Mouse (Mus musculus) mouse trophoblast stem cell (cell line): ENCODE results near the gene Tsfm.

ENCODE experiments used
- in situ Hi-C, 2 experiments: fragments of 300-500 bp; cut with MseI, MboI; formaldehyde crosslinking; loops; 2 replicates in 1 of 2; 3 replicates in 1 of 2; pipeline ENCODE4 v1.15.1; 2025

Gene Tsfm

GRCm38 (mm10) chr10:126987183-126988118, 43.2 kb downstream of the Tsfm start:
- in situ Hi-C loops = no loop called here

- in situ Hi-C loops = no loop called here
Observed at GRCm38 (mm10) chr10:126986541-126986961, 44.1 kb downstream of the Tsfm start.

- in situ Hi-C loops = no loop called here
Observed at GRCm38 (mm10) chr10:126985579-126985978, 45.1 kb downstream of the Tsfm start.

DNA sequence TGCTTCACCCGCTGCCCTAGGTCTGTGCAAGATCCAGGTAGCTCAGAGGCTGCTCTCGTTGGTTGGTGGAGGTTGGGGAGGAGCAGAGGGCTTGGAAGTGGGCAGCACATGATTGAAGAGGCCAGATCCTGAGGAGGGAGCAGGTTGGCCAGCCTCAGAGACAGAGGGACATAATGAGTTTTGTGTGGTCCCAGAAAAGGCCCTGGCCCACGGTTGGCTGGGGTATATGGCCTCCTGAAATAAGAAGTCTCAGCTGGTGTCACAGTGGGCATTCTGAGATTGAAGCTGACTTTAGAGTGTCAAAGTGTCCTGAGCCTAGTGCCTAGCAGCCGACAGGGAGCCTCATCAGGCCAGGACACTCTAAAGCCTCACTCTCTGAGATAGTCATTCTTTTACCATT, 45.5 kb downstream of the Tsfm start:
- in situ Hi-C loops = no loop called here

DNA sequence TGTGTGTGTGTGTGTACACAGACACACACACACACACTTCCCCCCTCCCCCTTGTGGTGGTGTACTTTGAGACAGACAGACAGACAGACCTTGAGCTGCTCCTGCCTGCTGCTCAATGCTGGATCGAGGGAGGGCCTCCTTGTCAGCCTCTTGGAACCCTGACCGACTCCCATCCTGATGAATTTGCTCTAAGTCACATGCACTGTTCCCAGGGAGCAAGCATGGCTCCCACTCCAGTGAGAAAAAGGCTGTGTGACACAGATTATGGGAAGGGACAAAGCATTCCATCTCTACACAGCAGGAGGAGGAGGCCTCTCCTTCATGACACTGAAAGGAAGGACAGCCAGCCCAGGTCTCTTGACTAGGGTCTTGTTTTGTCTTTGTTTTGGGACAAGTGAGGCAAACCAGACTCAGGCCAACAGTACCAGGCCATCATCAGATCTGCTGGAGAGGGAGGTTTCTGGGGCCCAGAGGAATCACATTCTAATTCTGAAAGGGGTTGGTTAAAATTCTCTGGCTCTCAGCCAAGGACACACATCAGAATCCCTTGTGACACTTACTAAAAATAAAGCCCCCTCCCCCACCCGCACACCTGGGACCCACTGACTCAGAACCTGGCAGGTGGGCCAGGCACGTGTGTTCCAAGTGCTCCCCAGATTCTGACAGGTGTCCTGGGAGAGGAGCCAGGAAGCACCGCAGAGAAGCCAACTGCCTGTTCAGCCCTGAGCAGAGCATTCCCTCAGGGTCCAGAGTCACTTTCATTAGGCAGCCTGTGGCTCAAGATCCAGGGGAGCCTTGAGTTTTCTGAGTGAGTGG, 46.2 kb downstream of the Tsfm start:
- in situ Hi-C loops = no loop called here

- in situ Hi-C loops = no loop called here
Observed at GRCm38 (mm10) chr10:126983193-126983725, 47.4 kb downstream of the Tsfm start.

GRCm38 (mm10) chr10:126981746-126982145, 48.9 kb downstream of the Tsfm start:
- in situ Hi-C loops = no loop called here

GRCm38 (mm10) chr10:126980933-126981530, 49.6 kb downstream of the Tsfm start:
- in situ Hi-C loops = no loop called here

DNA sequence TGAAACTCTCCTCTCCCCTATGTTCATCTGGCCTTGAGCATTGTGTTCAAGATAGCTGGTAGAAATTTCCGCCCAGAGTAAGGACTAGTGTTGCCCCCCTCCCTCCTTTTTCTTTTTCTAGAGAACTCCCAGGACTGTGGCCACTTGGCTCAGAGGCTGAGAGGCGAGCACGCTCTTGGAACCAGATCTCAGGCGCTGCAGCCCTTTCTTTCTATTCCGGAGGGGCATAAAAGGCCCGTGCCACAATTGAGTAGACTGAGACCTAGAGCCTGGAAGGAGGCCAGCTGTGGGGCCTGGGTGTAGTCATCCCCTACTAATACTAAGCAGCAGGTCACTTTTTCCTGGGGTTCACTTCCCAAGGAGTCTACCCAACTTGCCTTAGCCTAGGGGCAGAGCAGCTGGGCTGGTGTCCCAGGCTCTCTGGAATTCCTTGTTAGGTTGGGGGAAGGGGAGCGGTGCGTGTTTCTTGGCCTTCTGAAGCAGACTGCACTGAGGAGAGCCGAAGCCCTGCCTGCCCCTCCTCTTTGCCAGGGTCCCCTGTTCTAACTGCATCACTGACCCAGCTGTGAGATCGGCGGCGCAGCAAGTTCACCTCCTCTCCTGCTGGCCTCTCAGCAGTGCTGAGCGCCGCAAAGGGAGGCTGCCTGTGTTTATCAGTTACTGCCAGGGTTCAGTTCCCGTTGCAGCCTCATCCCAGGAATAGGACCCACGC, 50.3 kb downstream of the Tsfm start:
- in situ Hi-C loops = no loop called here

DNA sequence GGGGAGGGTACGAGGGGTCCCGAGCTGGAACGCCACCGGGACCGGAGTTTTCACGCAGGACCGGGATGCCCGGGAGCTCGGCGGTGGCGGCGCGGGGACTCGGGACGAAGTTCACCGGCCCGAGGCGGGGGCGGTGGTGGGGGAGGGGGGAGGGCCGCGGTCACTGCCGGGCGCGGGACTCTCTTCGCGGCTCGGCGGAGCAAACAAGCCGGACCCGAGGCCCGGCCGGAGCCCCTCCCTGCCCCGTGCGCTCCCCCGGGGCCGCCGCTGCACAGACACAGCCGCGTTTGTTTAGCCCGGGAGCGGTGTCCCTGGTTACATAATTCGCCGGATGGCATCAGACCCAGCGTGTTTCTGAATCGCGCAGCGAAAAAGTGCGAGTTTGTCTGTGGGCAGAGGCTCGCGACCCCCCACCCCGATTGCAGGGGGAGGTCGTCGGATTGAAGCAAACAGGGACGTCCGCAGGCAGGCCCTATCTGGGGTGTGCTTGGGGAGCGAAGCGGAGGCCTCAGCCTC, 50.9 kb downstream of the Tsfm start:
- in situ Hi-C loops = no loop called here

GRCm38 (mm10) chr10:126979121-126979635, 51.5 kb downstream of the Tsfm start:
- in situ Hi-C loops = no loop called here

- in situ Hi-C loops = no loop called here
Observed at GRCm38 (mm10) chr10:126978277-126978994, 52.2 kb downstream of the Tsfm start, which contains the start of gene Ctdsp2. Gene Ctdsp2 (plus strand): TSS chr10:126978717.

DNA sequence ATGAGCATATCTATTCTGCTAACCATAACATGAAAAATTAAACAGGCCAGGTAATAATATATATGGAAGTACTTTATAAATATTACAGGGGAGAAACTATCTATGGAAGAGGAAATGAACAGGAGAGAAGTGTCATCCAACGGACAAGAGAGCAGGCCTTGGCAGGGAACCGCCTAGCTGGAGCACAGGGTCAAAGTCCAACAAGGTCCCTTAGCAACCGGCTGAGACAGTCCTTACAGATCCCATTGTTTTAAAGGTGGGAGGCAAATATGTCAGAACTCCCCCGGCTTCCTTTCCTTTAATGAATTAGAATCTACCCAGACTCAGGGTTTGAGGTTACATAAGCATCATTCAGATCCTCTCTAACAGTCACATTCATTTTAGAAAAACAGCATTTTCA, 53.6 kb downstream of the Tsfm start:
- in situ Hi-C loops = no loop called here

DNA sequence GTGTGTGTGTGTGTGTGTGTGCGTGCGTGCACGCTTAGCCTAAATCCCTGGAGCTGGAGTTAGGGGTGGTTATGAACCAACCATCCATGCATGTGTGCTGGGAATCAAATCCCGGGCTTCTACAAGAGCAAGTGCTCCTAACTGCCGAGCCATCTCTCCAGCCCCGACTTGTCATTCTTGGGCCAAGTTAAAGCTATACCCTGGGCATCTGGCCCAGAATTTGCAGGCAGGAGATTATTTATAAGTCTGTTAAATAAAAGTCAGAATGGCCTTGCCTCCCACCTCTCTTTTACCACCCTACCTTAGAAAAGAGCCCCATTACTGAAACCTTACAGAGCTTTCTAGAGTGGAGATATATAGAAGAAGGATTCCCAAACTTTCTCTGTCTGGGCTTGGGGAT, 54.9 kb downstream of the Tsfm start:
- in situ Hi-C loops = no loop called here

DNA sequence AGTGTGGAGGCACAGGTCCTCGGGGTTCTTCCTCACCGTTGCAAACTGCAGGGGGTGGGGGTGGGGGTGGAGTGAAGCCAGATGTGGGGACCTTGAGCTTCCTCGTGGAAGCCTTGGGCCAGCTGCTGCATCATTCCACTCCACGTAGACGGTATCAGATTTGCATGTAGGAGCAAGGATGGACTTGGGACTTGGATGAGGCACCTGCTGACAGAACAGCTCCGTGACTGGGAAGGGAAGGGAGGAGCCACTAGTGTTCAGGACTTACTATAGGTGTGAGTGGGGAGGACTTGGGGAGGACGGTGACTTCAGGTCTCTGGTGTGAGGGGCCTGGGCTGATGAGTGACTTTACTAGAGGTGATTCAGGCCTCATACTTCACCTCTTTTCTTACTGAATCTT, 57.7 kb downstream of the Tsfm start:
- in situ Hi-C loops = no loop called here

DNA sequence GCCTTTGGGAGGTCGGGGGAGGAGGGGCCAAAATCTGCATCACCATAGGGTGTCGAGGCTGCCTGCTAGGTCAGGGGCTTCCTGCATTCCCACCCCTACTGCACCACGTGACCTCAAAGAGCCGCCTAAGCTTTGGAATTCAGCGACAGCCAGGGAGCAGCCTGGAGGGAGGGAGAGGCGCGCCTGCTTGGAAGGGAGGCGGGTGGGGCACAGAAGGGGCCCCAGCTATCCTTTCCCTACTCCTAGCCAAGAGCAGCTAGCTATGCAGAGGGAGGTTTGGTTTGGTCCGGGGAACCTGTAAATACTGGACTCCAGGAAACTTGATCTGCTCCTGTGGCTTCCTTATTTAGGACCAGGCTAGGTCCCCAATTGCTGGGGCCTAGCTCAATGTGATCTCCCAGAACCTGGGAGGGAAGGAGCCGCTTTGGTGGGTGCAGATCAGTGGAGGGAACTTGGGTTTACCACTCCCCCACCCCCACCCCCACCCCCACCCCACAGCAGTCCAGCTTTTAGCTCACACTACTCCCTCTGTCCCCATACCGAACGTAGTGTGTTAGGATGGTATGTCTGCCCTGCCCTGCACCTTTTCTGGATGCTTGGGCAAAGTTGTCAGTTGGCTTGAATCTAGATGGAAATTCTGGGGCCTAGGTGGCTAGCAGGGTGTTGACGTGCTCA, 58.5 kb downstream of the Tsfm start:
- in situ Hi-C loops = no loop called here

- in situ Hi-C loops = no loop called here
Observed at GRCm38 (mm10) chr10:126971363-126972050, 59.1 kb downstream of the Tsfm start.

GRCm38 (mm10) chr10:126963821-126964220, 66.8 kb downstream of the Tsfm start:
- in situ Hi-C loops = no loop called here

DNA sequence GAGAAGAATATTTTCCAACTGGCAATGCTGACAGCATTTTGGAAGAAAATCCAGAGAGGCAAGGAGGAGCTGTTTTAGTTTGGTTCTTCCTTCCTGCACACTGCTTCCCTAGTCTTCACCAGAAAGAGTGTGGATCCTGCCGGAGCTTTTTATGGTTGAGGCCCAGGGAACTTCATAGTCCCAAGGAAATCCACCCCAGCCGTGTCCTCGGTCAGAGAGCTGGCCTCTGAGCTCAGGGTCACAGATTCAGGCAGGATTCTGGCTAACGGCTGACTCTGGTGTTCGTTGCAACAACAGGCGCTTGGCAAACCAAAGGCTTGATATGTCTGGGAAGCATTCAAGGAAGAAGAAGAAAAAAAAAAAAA, 67.7 kb downstream of the Tsfm start:
- in situ Hi-C loops = no loop called here
